Mouse (Mus musculus): ENCODE results near the gene Gm3594. TPM values are rescaled to one million over a fixed set of nuclear protein-coding genes. Genes with fewer than 3 reads are reported as not detected.

Gene Gm3594
- not detected for polyA plus RNA-seq (2015; fragmentation: Illumina TruSeq; extraction: RNeasy Lipid Tissue Mini Kit (QIAGEN cat#74804); ENCODE audit: low read depth, low replicate concordance)

GRCm38 (mm10) chr14:6444511-6444910, at the start of gene Gm3594:
Gene Gm3594, minus strand, starts transcription at chr14:6444611.

GRCm38 (mm10) chr14:6412382-6412781, 32.0 kb downstream of the Gm3594 start, which contains the start of gene Gm3591:
Gene Gm3591, minus strand, starts transcription at chr14:6412482.

GRCm38 (mm10) chr14:6390219-6390618, 54.2 kb downstream of the Gm3594 start, which contains the start of gene Gm16440:
Gene Gm16440, minus strand, starts transcription at chr14:6390319.

Other genes starting within 250 kb of the Gm3594 start
- not detected for gene Gm21560, start 225.3 kb downstream of the Gm3594 start, polyA plus RNA-seq (2015; fragmentation: Illumina TruSeq; extraction: RNeasy Lipid Tissue Mini Kit (QIAGEN cat#74804); ENCODE audit: low read depth, low replicate concordance)
- 0.95 TPM for gene Gm3411, start 157.4 kb downstream of the Gm3594 start, polyA plus RNA-seq (2015; fragmentation: Illumina TruSeq; extraction: RNeasy Lipid Tissue Mini Kit (QIAGEN cat#74804); ENCODE audit: low read depth, low replicate concordance)
- not detected for gene Gm21103, start 139.8 kb downstream of the Gm3594 start, polyA plus RNA-seq (2015; fragmentation: Illumina TruSeq; extraction: RNeasy Lipid Tissue Mini Kit (QIAGEN cat#74804); ENCODE audit: low read depth, low replicate concordance)
- not detected for gene Gm3618, start 100.9 kb downstream of the Gm3594 start, polyA plus RNA-seq (2015; fragmentation: Illumina TruSeq; extraction: RNeasy Lipid Tissue Mini Kit (QIAGEN cat#74804); ENCODE audit: low read depth, low replicate concordance)
- not detected for gene Gm16440, start 54.3 kb downstream of the Gm3594 start, polyA plus RNA-seq (2015; fragmentation: Illumina TruSeq; extraction: RNeasy Lipid Tissue Mini Kit (QIAGEN cat#74804); ENCODE audit: low read depth, low replicate concordance)
- 0.36 TPM for gene Gm3591, start 32.1 kb downstream of the Gm3594 start, polyA plus RNA-seq (2015; fragmentation: Illumina TruSeq; extraction: RNeasy Lipid Tissue Mini Kit (QIAGEN cat#74804); ENCODE audit: low read depth, low replicate concordance)
- gene Gm8356, start 92.7 kb upstream of the Gm3594 start, polyA plus RNA-seq (2015; fragmentation: Illumina TruSeq; extraction: RNeasy Lipid Tissue Mini Kit (QIAGEN cat#74804); ENCODE audit: low read depth, low replicate concordance), result not detected
- gene Gm3629, start 146.0 kb upstream of the Gm3594 start, polyA plus RNA-seq (2015; fragmentation: Illumina TruSeq; extraction: RNeasy Lipid Tissue Mini Kit (QIAGEN cat#74804); ENCODE audit: low read depth, low replicate concordance), result not detected
- not detected for gene Gm3460, start 177.8 kb upstream of the Gm3594 start, polyA plus RNA-seq (2015; fragmentation: Illumina TruSeq; extraction: RNeasy Lipid Tissue Mini Kit (QIAGEN cat#74804); ENCODE audit: low read depth, low replicate concordance)
- gene Gm10251, start 239.6 kb upstream of the Gm3594 start, polyA plus RNA-seq (2015; fragmentation: Illumina TruSeq; extraction: RNeasy Lipid Tissue Mini Kit (QIAGEN cat#74804); ENCODE audit: low read depth, low replicate concordance), result not detected